Comparison of ENCODE assay signal across 7 mouse cellular contexts in genomic region chr2:19431186-19431585, GRCm38 (mm10). TPM values are rescaled to one million over a fixed set of nuclear protein-coding genes. Genes with fewer than 3 reads are reported as not detected.
DNase-seq lines count a peak whose midpoint lies in the region; ATAC-seq and TF ChIP-seq lines count a peak whose summit lies in the region.

No protein-coding gene starts in this region.

- H3K36me3 ChIP-seq in forebrain, embryonic 12.5 days (replicated peaks) = no peaks in the 10 kb centered on the region
- no peaks in the 10 kb centered on the region for H3K36me3 ChIP-seq in limb, embryonic 10.5 days
- H3K36me3 ChIP-seq in stomach, postnatal 0 days (ENCODE audit: control insufficient read depth, insufficient read depth, low read length) = no peaks in the 10 kb centered on the region

- peak; percentile 73 for ATAC-seq in forebrain, embryonic 12.5 days (ENCODE audit: low FRiP score)
- no peak for ATAC-seq in stomach, postnatal 0 days (ENCODE audit: low FRiP score, low TSS enrichment)

- peaks cover 21% of the 10 kb centered on the region for H3K4me1 ChIP-seq in forebrain, embryonic 12.5 days
- peaks cover 14% of the 10 kb centered on the region for H3K4me1 ChIP-seq in limb, embryonic 10.5 days
- no peaks in the 10 kb centered on the region for H3K4me1 ChIP-seq in stomach, postnatal 0 days (replicated peaks; ENCODE audit: control insufficient read depth, insufficient read depth)

- peak overlapping the region; percentile 33 for H3K4me3 ChIP-seq in forebrain, embryonic 12.5 days (replicated peaks)
- H3K4me3 ChIP-seq in limb, embryonic 10.5 days = peak overlapping the region; percentile 10; the same call in 1 of the 2 replicates
- no peak overlapping the region for H3K4me3 ChIP-seq in stomach, postnatal 0 days (ENCODE audit: low read depth, low read length)

- no peak overlapping the region for H3K9ac ChIP-seq in forebrain, embryonic 12.5 days
- no peak overlapping the region for H3K9ac ChIP-seq in stomach, postnatal 0 days (ENCODE audit: low read length)

- 1% methylated on average over 18 of the region's 18 CpGs for WGBS in forebrain, embryonic 12.5 days
- WGBS in limb, embryonic 10.5 days = under 1% methylated on average over 18 of the region's 18 CpGs
- 1% methylated on average over 18 of the region's 18 CpGs for WGBS in stomach, postnatal 0 days

- DNase-seq in ovary, postnatal 36 days (ENCODE audit: low spot score) = peak; percentile 15
- no peak for DNase-seq in ovary, postnatal 14 days (ENCODE audit: low spot score)
- DNase-seq in limb, embryonic 10.5 days (ENCODE audit: low spot score) = no peak
- DNase-seq in stomach, postnatal 0 days (ENCODE audit: low spot score) = peak; percentile 26
- no peak for DNase-seq in adrenal gland, postnatal 25 days
- no peak for DNase-seq in c-Kit-positive CD71-positive TER-119-positive erythroid progenitor cells, embryonic 14.5 days (ENCODE audit: low spot score)

- peak overlapping the region; percentile 51 for H3K4me2 ChIP-seq in forebrain, embryonic 12.5 days
- H3K4me2 ChIP-seq in stomach, postnatal 0 days (replicated peaks; ENCODE audit: low read depth) = no peak overlapping the region

- TF ChIP-seq EP300 in stomach, postnatal 0 days (optimal IDR thresholded peaks at IDR 0.05) = no peak

- H3K27ac ChIP-seq in forebrain, embryonic 12.5 days = no peak overlapping the region
- no peak overlapping the region for H3K27ac ChIP-seq in limb, embryonic 10.5 days
- no peak overlapping the region for H3K27ac ChIP-seq in stomach, postnatal 0 days (replicated peaks)

- peaks cover 91% of the 10 kb centered on the region for H3K27me3 ChIP-seq in forebrain, embryonic 12.5 days
- H3K27me3 ChIP-seq in limb, embryonic 10.5 days (ENCODE audit: low read depth, poor library complexity, severe bottlenecking) = peaks cover 98% of the 10 kb centered on the region
- H3K27me3 ChIP-seq in stomach, postnatal 0 days (ENCODE audit: control insufficient read depth, insufficient read depth, low read length) = peaks cover 27% of the 10 kb centered on the region; the same call in 1 of the 2 replicates

- peak; percentile 49 for TF ChIP-seq CTCF in stomach, postnatal 0 days (IDR thresholded peaks at IDR 0.05; ENCODE audit: low read depth)

- no peaks in the 10 kb centered on the region; the same call in 1 of the 2 replicates for H3K9me3 ChIP-seq in forebrain, embryonic 12.5 days
- H3K9me3 ChIP-seq in limb, embryonic 10.5 days (replicated peaks) = no peaks in the 10 kb centered on the region
- H3K9me3 ChIP-seq in stomach, postnatal 0 days (ENCODE audit: control insufficient read depth, low read length) = no peaks in the 10 kb centered on the region

RNA-seq across cellular contexts. Expression of gene Ptf1a, which starts 14.3 kb away (rescaled TPM):
- polyA plus RNA-seq in forebrain, embryonic 12.5 days (2016; fragmentation: Nextera tagmentation; extraction: Ambion mirVana) = 0.51 and 0.78 TPM in 2 replicates
- not detected in 2 replicates for polyA plus RNA-seq in limb, embryonic 10.5 days (2016; fragmentation: Nextera tagmentation; extraction: Ambion mirVana)
- polyA plus RNA-seq in stomach, postnatal 0 days (2015; fragmentation: Nextera tagmentation; extraction: Ambion mirVana) = 0.48 and 0.82 TPM in 2 replicates
- total RNA-seq in adrenal gland, postnatal 25 days (2021) = not detected in 2 replicates

RNA-seq across cellular contexts. Expression of gene Msrb2, which starts 59.9 kb away (rescaled TPM):
- polyA plus RNA-seq in forebrain, embryonic 12.5 days (2016; fragmentation: Nextera tagmentation; extraction: Ambion mirVana) = 10.3 and 11.1 TPM in 2 replicates
- 19.8 and 21.8 TPM in 2 replicates for polyA plus RNA-seq in limb, embryonic 10.5 days (2016; fragmentation: Nextera tagmentation; extraction: Ambion mirVana)
- polyA plus RNA-seq in stomach, postnatal 0 days (2015; fragmentation: Nextera tagmentation; extraction: Ambion mirVana) = 12.1 and 12.4 TPM in 2 replicates
- 29.2 and 30.5 TPM in 2 replicates for total RNA-seq in adrenal gland, postnatal 25 days (2021)

Comparison
In these comparisons a context has a peak if more than half of its experiments do, and no peak if none do; other contexts are left out.
1. DNase-seq: peak in ovary, postnatal 36 days (single experiment) and stomach, postnatal 0 days (single experiment); none in ovary, postnatal 14 days (single experiment), limb, embryonic 10.5 days (single experiment), adrenal gland, postnatal 25 days (single experiment) and c-Kit-positive CD71-positive TER-119-positive erythroid progenitor cells, embryonic 14.5 days (single experiment).